Mouse (Mus musculus) heart, adult 2 months (tissue): ENCODE measurements around the gene Il22ra1.

Source experiments
- CTCF ChIP-seq: fragments of 200-600 bp; IDR thresholded peaks from 2 replicates; pipeline ENCODE4 v1.8.1; 2022; ENCODE audit warnings: antibody characterized with exemption, mild to moderate bottlenecking, moderate library complexity
- EP300 ChIP-seq: fragments of 200-500 bp; IDR thresholded peaks from 2 replicates; pipeline ENCODE4 v1.6.1; 2011; ENCODE audit warnings: low read depth, low read length, control low read depth; ENCODE audit not compliant: insufficient read depth
- POLR2A ChIP-seq: fragments of 200-500 bp; IDR thresholded peaks from 2 replicates; pipeline ENCODE4 v1.6.1; 2011; ENCODE audit warnings: mild to moderate bottlenecking, low read depth, low read length, control low read depth; ENCODE audit not compliant: insufficient read depth

GRCm38 (mm10) chr4:135739148-135739547, 11.2 kb downstream of the Il22ra1 start:
- no peak for TF ChIP-seq CTCF
- no peak for TF ChIP-seq POLR2A
- no peak for TF ChIP-seq EP300
